Mouse (Mus musculus) heart, adult 8-10 months (tissue): ENCODE data around the gene Cd33. TPM values are rescaled to one million over a fixed set of nuclear protein-coding genes. Genes with fewer than 3 reads are reported as not detected.

Experiments
- DNase-seq: peaks from one replicate; pipeline ENCODE4 v3.0.0; 2022; ENCODE audit warnings: low spot score
- total RNA-seq, 4 experiments: library from RNA; stranded (reverse); gene quantifications; 2 replicates each; pipeline ENCODE4 v1.2.4; 2022

Cd33 gene
- 1 to 10 TPM; 1.6 to 3.1 (median 2.7) TPM for total RNA-seq

DNA sequence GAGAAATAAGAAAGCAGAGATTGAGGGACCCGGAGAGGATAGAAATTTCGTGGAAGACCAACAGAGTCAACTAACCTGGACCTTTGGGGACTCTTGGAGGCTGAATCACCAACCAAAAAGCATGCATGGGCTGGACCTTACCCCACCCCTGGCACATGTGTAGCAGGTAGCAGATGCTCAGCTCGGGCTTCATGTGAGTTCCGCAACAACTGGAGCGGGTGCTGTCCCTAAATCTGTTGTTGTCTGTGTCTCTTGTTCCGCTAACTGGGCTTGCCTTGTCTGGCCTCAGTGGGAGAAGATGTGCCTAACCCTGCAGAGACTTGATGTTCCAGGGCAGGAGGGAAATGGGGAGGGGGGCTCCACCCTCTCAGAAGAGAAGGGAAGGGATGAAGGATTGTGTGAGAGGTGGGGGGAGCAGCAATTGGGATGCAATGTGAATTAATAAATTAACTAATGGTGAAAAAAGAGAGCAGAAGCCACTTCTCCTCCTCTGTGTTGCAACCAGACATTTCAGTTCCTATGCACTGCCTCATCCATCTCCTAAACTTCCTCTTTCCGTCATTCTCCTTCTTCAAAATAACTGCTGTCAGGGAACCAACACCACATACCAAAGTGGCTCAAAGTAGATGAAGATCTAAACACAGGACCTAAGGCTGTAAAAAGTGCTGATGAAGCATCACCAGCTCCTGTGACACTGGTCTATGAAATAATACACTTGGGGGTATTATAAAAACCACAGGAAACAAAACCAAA lies at the start of gene Cd33:
TSS of gene Cd33 (minus strand) at position 204 of the 753 bp plus-strand sequence.
- DNase-seq = peak; percentile 27

DNA sequence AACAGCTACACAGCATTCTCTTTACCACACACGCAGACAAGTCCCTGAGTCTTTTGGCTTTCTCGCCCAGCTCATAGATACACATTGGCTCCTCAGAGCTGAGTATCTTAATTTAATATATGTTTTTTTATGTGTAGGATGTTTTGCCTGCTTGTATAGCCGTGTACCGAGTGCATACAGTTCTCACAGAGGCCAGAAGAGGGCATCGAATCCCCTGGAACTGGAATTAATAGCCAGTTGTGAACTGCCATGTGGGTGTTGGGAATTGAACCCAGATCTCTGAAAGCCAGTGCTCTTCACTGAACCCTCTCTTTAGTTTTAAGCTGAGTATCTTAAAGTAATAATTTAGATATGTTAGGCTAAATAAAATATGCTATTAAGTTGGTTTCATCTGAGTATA lies 40.6 kb upstream of the Cd33 start:
- DNase-seq = no peak

DNA sequence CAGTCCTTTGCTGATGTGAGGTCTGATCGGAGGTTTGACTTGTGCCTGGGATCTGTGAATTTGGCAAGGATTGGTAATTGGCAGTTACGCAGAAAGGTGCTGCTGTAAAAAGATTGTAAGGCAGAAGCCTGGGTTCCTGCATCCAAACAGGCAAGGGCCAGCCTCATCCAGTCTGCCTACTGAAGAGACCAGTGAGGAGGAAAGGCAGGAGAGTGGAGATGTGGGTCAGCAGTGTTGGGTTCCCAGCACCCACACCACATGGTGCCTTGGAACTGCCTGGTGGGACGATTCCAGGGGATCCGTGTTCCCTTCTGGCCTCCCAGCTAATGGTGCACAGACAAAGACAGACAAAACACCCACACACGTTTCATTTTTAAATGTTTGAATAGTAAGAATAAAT lies 36.3 kb upstream of the Cd33 start:
- DNase-seq = no peak

DNA sequence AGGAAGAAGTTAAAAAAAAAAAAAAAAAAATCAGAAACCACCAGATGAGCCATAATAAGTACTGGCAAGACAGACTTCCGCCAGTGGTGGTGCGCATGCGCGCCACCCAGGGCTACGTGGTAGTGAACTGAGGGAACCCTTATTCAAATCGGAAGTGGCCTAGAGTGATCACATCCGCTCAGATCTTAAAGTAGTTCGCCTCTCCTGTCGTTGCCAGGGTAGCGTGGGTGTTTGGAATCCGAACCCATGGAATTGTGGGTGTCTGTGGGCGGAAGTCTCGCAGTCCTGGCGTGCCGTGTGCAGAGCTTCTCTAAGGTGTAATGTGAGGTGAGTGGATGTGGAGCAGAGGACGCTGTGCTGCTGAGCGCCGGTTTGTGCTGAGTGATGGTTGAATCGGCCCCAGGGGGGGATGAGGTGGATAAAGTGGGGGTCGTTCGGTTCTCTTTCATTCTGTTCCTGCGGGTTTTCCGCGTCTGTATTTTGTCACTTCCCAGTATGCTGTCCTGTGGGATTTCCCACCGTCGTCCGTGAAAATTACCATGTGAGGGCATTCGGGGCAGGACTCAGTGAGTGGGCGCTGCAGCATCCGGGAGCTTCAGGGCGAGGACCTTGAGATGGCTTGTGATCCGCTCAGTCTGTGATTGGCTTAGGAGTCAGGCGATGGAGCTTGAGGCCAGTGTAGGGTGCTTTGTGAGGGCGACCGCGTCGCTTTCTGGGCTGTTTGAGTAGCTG lies 35.4 kb upstream of the Cd33 start, which contains the start of gene Zfp719:
TSS of gene Zfp719 (plus strand) at position 171 of the 732 bp plus-strand sequence.
- DNase-seq = peak; percentile 93

DNA sequence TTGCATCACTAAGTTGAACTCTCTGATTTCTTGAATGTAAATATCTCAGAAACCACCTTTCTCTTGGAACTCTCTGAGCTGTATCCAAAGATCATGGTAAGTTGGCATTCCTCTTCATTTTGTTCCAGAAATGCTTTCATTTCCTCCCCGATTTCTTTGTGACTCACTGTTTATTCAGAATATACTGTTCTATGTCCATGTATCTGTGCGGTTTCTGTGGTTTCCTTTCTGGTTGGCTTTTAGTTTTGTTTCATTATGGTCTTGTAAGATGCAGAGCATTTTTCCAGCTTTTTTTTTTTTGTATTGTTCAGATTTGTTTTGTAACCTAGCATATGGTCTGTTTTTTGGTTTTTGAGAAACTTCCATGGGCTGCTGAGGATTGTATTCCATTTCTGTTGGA lies 27.0 kb upstream of the Cd33 start:
- no peak for DNase-seq

DNA sequence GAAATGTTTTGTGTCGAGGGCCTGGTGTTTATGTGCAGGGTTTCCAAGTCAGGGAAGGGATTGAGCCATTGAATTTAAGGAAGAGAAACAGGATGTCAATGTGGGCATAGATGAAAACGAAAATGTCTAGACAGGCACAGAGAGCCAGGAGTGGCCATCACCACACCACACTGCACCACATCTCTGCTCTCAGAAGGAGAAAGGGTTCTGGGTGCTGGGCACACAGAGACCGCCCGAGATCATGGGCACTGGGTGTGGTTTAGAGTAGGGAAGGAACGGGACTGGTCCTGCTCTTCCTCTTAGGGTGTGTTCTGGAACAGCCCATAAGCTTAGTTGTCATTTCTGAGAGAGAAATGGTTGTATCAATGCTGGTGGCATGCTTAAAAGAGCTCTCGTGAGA lies 19.1 kb upstream of the Cd33 start:
- no peak for DNase-seq

DNA sequence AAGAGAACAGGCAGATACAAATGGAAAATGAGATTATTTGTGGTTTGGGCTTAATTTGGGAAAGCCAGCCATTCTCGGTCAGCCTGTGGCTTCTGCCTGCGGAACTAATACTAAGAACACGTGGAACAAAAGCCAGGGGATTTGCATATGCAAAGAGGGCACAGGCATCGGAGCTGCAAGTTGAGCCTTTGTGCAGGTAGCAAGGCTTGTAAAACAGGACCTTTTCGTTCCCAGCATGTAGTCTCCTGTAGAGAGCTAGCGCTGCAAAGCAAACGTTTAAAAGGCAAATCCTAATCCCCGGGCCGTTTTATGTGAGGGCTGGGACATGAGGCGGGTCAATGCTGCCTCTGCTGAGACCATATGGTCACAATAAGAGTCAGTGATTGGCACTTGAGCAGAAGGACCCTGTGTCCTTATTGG lies 18.4 kb upstream of the Cd33 start:
- no peak for DNase-seq

DNA sequence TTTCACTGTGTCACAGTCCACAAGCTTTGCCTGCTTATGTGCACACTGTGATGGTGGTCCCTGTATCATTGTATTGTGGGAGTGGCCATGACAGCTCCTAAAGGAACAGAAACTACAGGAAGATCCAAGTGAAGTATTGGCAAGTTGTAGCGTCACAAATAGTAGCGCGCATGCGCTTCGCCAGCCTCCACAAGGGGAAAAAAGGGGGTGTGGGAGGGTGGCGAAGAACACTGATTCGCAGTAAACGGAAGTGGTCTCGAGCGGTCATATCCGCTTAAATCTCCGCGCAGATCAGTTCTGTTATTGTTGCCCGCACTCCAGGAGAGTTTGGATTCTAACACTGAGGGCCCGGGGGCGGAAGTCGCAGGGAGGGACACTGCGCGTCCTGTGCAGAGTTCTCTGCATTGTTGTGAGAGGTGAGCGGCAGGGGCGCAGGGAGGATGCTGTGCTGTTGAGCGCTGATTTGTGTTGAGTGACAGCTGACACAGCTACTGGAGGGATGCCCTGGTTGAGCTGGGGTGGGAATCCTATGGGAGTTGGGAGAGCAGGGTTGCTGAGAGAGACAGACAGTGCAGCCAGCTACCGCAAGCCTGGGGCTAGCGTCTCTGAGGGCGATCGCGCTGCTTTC lies 17.9 kb upstream of the Cd33 start, which contains the start of gene Zfp658:
TSS of gene Zfp658 (plus strand) at position 251 of the 628 bp plus-strand sequence.
- peak; percentile 83 for DNase-seq

DNA sequence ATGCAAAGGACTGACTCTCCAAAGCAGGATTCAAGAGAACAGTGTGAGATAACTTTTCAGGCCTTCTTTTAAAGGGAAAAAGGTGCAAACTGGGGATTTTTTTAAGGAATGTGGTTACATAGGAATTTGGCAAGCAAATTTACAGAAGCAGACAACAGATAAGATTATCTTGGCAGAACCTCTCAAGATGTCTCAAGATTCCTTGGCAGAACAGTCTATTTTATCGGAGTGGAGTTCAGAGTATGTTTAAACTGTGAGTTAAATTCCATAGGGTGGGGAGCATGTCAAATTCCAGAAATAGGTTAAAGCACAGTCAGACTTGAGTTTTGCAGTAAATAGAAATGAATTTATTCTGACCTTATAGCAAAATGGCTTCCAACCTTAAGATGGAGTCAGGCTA lies 12.7 kb upstream of the Cd33 start:
- DNase-seq = no peak

DNA sequence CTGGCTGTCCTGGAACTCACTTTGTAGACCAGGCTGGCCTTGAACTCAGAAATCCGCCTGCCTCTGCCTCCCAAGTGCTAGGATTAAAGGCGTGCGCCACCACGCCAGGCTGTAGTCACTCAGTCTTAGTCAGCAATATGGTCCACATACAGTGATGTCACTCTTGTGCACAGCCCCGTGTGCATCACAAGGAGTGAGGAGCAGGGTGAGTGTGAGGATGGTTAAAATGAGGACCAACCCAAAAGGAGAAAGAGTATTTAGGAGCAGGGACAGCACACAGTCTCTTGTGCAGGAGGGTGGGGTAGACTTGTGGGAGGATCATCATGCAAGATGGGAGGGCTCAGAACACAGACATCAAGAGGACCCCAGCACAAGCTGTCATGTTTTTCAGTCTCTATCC lies 11.1 kb upstream of the Cd33 start:
- no peak for DNase-seq

DNA sequence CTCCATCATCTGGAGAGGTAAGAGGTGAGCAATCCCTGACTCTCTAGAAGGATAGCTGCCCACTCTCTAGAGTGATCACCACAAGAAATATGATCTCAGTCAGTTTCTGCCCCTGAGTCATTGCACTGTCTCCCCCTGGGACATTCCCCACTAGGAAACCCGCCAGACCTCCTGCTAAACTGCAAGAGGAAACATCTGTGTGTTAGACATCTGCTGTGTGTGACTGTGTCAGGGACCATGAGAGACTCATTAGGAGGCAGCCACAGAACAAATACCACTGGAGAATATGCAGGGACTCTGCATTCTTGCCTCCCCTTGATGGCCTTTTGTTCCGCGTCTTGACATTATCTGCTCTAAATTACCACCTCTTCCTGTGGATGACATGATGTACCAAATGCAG lies 10.3 kb upstream of the Cd33 start:
- peak; percentile 67 for DNase-seq

DNA sequence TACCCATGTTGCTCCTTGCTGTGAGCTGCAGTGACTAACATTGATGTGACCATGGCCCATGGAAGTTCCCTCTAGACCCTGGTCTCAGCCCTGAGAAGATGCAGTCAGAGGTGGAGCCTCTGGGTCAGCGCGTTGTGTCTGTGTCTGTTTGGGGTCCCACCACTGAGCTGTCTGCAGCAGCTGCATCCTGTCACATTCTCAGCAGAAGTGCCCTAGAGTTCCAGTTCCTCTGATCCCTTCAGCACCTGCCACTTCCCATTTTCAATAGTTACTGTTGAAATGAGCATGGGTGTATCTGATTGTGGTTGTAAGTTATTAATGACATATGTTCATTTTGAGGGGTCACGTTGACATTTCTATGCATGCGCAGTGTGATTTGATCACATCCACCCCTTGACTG lies 8.9 kb upstream of the Cd33 start:
- DNase-seq = peak; percentile 27

DNA sequence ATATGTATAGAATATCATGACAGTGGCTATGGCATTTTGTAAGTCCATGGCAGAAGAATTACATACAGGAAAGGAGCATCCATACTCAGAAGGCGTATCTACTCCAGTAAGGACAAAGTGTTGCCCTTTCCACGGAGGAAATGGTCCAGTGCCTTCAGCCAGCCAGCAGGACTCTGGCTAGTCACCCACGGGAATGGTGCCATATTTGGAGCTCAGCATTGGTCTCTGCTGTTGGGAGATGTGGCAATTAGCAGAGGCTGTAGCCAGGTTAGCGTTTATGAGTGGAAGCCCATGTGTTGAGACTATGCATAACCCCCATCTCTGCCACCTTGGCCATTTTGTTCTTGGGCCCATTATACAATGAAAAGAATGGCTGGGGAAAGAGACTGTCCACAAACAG lies 4.0 kb upstream of the Cd33 start:
- no peak for DNase-seq

DNA sequence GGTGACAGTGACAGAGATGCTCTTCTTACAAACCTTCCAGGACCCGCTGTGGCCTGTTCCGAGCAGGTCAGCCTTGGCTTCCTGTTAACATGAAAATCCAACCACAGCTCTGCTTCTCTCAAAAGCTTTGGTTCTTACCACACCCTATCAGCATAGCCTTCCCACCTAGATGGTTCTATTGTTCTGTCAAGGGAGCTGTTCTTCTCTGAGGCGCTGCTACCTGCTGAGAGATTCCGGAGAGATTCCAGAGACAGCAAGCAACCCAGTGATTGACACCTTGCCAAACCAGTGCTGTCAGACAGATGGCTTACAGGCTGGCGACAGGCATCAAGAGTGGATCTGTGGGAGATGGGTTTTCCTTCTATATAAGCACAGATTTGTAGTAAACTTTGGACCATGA lies 3.4 kb upstream of the Cd33 start:
- no peak for DNase-seq

DNA sequence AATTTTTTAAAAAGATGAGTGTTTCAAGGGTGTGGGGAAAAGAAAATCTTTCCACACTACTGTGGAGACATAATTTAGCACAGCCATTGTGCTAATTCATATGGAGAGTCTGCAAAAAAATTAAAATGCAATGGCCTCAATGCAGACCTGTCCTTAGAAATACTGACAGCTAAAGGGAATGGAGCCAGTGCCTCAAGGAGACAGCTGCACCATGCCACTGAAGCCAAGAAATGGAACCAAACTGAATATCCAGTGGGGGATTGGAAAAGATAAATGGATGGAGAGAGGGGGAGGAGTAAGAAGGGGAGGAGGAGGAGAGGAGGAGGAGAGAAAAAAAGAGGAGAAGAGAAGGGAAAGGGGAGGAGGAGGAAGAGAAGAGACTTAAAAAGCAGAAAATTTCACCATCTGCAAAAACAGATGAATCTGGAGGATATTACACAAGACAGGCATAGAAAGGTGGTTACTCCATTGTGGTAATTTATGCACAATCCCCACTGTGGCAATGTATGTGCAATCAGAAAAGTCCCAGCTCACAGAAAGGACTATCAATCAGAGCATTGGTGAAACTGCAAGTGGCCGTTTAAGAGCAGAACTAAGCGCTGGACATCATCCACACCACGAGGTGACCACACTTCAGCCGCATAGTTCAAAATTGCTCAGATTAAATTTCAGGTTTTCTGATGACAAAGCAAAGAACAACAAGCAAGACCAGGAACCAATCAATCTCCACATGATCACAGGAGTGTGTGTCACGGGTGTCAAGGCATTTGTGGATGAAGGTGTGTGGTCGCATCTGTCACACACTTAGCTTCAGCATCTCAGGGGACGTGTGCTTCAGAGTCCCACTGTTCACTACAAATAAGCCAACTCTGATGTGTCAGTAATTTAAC lies 1.7 kb upstream of the Cd33 start:
- DNase-seq = no peak

DNA sequence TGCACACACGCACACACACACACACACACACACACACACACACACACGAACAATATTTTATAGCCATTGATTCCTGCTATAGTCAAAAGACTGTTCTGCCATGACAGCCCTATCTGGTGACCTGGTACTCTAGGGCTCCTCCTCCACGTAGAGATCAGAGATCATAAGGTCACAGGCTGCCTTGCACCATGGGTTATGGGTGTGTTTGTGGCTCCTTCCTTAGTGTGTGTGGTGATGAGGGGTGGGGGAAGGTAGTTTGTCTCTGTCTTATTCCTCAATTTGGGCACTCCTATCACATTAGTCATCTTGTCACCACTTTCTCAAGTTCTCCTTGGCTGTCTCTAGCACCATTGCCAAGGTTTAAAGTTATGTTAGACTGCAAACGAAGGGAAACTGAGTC lies 5.7 kb downstream of the Cd33 start:
- no peak for DNase-seq

DNA sequence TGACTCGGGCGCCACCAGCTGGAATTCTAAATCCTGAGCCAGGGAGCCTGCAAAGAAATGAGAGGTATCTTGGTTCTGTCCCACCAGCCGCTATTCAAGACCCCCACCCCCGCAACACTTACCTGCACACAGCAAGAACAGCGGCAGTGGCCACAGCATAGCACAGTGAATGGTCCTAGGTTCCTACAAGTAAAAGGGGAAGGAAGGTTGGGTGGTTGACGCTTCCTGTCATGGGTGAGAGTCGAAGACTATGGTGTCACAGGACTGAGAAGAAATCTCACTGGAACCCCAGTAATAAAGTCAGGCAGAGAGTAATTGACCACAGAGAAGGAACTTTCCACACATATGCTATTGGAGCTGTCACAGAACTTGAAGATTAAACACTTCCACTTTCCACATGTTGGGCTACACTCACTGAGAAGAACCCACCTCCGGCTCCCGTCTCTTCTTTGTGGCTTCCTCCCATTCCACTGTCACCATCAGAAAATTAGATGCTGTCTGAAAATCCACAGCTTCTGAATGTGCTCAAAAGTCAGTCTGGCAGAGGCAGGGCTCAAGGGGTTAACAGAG lies 11.2 kb downstream of the Cd33 start:
- DNase-seq = peak; percentile 27

DNA sequence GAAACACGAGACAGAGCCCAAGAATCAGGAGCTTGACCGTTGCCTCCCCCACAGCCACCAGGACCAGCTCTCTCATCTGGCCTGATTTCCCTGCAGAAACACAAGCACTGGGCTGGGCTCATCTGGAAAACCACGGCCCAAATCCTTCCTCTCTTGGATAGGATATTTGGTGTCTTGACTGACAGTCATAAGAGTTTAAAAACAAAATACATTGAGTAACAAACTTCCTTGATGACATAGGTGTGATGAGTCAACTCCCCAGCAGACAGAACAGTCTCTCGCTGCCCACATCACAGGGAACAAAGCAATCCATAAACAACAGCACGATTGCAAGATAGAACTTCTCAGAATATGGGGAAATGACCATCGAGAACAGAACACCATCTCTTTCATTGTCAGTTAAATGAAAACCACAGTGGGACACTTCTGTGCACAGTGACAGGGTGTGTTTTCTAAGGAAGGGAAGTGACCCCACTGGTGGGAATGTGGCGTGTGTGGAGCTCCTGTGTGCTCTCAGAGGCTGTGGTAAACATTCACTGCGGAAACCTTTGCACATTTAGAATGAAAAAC lies 13.9 kb downstream of the Cd33 start:
- DNase-seq = no peak

DNA sequence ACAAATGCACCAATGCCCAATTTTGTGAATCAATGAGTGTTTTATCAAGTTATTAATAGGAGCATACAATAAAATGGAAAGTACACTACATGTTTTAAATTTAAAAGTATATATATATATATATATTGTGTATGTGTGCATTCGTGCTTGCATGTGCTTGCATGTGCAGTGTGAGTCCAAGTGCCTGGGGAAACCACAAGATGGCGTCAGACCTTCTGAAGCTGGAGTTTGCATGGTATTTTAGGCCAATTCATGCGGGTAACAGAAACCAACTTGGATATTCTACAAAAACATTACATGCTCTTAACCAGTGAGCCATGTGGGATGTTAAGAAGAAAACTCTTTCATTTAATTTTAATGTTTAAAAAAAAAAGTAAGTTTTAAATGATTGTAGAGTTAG lies 18.9 kb downstream of the Cd33 start:
- DNase-seq = no peak

DNA sequence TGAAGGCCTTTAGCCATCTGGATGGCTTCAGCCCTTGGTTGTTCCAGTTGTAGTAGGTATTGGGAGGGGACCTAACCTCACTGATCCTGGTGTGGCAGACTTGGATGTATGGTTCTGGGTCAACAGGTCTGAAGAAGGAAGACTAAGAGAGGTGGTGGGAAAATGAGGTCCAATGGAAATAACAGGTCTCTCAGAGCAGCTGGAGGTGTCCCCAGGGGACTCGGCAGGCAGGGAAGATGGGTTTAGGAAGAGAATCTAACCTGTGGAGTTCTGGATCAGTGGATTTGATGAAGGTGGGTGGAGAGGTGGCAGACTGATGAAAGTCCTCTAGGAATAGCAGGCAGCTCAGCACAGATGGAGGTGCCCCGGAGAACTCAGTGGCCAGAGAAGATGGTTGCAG lies 21.5 kb downstream of the Cd33 start:
- no peak for DNase-seq

DNA sequence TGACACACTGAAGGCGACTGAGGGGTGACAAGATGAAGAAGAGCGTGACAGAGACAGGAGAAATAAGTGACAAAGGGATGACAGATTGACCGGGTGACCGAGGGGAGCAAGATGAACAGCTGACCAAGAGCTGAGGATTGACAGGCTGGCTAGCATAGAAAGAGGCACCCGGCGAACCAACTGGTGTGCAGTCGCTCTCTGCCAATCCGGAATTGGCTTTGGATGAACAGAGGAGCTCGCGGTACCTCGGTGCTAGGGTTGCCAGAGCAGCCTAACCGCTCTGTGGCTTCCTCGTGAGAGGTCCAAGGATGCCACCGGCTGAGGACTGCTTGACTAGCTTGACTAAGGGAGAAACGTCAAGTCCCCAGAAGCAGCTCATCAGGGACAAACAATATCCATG lies 25.9 kb downstream of the Cd33 start:
- DNase-seq = no peak
